Mouse (Mus musculus): ENCODE data around the gene Ebf1.

GRCm38 (mm10) chr11:44709869-44710460 is 92.8 kb downstream of the Ebf1 start:
- no peak for TF ChIP-seq CTCF (IDR thresholded peaks at IDR 0.05; ENCODE audit: low read depth)
- TF ChIP-seq EP300 (IDR thresholded peaks at IDR 0.05; ENCODE audit: low read depth), result no peak
